Mouse (Mus musculus): ENCODE measurements around the gene Morc3.
"Not testable (repeated sequence)": the region's sequence is repeated elsewhere in the genome, so short reads cannot be mapped to it uniquely, and the experiment has no call there.

Gene Morc3

DNA sequence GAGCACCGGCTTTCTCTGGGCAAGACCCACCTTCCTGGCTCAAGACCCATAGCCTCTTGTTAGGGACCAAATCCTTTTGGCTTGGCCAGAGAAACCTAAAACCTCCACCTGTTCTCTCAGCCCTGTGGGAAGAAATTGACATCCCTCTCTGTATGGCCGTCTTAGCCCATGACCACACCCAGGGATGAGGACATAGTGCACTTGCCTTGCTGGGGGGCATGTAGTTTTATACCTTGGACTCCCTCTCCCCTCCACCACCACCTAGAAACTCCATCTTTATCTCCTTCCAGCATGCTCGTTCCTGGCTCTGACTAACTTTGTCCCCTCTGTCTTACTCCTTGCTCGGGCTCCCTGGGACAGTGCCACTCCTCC, 12.6 kb upstream of the Morc3 start:
- DNase-seq (ENCODE audit: low spot score): no peak

DNA sequence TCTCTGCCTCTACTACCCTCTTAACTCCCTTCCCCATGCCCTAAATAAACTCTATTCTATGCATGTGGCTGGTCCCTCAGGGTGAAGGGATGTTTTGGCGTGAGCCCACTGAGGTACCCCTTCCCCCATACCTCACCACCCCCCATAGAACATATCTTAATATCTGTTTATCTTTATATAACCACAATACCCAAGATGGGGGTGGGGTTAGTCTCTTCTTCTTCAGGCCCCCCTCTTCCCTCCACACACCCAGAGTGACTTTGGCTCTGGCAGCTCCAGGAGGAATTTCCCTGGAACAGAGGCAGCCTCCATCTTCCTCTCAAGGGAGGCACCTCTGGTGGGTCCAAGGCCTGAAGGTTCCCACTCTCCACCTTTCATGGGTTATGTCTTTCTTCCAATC, 11.9 kb upstream of the Morc3 start:
- no peak for DNase-seq (ENCODE audit: low spot score)

DNA sequence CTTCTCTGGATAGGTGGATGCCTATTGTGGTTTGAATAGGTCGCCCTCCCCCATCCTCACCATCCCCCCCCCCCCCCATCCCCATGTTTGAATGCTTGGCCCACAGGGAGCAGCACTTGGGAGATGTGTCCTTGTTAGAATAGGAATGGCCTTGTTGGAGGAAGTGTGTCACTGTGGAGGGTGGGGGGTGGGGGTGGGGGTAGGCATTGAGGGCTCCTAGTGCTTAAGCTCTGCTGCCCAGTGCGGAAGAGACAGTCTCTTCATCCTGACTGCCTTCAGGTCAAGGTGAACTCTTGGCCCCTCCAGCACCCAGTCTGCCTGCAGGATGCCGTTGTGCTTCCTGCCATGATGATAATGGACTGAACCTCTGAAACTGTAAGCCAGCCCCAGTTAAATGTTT, 10.2 kb upstream of the Morc3 start:
- no peak for DNase-seq (ENCODE audit: low spot score)

DNA sequence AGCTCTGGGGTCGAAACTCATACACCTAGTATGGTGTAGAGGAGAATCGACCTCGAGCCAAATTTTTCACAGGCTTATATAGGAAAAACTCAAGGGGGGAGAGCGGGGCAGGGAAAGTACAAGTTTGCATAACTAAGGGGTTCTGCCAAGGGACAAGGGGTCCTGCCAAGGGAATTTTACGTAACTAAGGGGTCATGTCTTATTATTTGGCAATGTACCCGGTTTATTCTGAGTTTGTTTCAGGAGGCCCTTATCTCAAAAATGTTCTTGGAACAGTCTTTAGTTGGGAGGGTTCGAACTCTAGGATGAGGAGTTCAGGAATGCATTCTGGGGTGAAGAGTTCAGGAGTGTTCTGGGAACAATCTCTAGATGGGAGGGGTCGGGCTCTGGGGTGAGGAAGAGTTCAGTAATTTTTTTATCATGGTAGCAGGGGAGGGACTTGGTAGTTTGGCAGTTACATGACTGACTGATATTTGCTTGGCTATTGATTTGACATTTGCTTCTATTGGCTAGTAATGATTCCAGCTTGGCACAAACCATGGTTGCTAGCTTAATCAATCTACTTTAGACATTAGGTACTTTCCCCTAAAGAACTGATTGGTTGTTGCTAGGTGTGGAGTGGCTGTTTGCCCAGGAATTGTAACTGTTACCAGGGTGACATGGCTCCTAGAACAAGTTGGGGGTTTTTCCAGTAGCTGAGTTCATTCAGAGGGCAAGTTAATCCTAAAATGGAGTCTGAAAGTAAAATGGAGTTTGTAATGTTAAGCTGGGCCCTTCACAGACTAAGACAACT, 9.3 kb upstream of the Morc3 start:
- not testable (repeated sequence) for DNase-seq (ENCODE audit: low spot score)

DNA sequence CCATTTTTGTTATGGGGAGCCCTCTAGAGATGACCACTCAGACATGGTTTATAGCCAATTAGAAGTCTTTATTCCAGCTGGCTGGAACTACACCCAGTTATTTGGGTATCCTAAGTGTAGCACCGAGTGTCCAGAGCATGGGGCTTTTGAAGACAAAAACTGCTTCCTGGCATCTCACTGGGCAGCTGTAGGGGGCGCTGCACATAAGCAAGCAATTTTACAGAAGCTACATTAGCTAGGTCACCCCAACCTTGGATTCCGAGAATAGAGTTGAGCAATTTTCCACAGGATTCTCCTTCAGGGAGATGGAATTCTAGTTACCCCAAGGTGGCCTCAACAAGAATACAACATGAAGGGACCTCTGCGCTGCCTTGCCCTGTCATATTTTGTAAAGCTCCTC, 7.1 kb upstream of the Morc3 start:
- DNase-seq (ENCODE audit: low spot score): no peak

DNA sequence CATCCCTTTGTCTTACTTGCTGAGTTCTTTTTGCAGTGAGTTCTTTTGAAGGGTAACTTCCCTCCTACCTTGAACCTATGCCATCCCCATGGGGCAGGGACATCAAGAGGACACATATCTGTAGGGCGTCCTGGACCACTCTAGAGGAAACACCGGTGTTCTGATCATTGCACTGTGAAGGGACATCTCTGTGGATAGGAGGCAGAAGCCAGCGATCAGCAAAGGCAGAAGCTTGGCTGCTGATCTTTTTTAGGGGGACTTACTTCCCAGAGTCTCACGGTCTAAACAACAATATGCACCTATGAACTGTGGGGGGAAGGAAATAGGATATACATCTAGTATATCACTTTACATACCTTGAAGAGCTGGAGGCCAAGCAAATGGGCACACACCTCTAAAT, 6.5 kb upstream of the Morc3 start:
- DNase-seq (ENCODE audit: low spot score): no peak

DNA sequence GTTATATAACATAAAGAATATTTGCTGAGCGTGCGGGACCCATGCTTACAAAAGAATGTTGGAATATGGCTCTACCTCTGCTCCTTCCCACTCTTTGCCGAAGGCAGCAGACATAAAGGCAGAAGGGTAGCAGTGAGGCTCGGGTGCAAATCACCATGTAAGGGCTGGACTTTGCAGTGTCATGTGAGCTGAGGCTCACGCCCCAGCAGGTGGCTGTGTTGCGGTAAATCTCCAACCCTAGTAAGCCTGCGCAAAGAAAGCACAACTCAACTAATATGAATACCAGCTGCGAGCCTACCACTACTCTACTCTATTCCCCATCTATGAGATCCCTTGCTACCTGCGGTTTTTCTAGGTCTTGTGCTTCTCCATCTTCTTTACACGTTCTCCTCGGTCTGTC, 5.9 kb upstream of the Morc3 start:
- no peak for DNase-seq (ENCODE audit: low spot score)

DNA sequence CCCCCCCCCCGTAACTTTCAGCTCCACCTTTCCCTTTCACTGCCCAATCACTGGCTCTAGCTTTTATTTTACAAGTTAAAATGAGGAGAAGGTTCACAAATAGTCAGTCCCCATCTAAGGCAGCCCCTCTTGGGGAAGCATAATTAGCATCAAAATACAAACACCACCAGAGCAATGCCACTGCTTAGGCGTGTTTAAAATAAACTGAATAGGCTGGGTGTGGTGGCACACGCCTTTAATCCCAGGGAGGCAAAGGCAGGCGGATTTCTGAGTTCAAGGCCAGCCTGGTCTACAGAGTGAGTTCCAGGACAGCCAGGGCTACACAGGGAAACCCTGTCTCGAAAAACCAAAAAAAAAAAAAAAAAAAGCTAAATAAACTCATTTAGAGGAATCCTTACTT, 5.4 kb upstream of the Morc3 start:
- not testable (repeated sequence) for DNase-seq (ENCODE audit: low spot score)

DNA sequence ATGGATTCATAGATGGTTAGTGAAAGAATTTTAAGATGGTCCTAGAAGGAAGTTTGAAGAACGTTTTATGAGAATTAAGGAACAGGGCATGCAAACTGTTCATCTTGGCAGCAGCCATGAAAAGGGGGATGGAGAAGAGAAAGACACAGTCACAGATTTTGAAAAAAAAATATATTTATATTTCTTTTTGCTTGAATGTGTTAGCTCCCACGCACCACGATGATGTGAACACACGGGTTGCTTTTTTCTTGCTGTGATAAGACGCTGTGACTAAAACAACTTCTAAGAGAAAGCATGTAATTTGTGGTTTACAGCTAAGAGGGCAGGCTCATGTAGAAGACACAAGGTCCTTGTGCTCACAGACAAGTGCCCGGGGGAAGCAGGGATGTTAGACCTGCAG, 5.0 kb upstream of the Morc3 start:
- DNase-seq (ENCODE audit: low spot score): no peak

DNA sequence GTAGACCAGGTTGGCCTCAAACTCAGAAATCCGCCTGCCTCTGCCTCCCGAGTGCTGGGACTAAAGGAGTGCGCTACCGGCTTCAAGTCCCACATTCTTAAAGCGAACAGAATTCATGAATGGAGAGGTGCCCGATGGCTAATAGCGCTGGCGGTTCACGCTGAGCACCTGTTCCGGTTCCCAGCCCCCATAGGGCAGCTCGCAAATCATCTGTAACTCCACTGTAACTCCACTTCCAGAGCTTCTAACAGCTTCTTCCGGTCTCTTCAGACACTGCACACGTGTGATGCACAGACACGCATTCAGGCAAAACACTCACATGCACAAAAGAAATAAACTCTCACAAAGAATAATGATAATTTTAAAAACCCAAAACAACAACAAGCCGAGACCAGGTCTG, 2.4 kb upstream of the Morc3 start:
- no peak for DNase-seq (ENCODE audit: low spot score)

DNA sequence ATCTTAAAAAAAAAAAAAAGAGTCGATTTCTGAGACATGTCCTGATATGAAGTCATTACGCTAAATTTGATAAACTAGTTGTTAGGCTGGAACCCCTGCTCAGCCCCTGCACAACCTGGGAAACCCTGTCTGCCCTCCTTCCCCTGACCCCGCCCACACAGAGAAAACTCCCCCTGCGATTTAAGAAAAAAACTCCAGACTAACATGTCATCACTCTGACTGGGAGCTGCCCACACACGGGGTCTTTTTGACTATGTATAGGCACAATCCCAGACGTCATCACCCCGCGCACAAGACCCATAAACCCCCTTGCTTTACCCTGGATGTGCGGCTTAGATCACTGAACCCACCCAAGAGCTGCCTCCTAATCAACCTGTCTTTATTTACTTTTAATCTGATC, 1.9 kb upstream of the Morc3 start:
- DNase-seq (ENCODE audit: low spot score): no peak

DNA sequence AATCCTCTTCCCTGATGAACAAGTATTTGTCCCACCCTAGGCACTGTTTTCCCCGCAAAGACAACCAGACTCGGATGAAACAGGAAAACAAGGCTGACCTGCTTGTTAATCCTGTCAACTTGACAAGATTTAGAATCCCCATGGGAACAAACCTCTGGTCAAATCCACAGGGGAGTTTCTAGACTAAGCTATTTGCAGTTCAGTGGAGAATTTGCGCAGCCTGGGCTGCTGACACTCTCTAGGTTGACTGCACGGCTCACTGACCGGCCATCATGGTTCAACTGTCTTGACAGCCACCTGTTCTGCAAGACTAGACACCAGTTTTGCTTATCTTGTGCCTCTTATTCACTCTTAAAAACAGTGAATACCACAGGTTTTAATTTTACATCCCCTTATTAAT, 1.0 kb upstream of the Morc3 start:
- no peak for DNase-seq (ENCODE audit: low spot score)

DNA sequence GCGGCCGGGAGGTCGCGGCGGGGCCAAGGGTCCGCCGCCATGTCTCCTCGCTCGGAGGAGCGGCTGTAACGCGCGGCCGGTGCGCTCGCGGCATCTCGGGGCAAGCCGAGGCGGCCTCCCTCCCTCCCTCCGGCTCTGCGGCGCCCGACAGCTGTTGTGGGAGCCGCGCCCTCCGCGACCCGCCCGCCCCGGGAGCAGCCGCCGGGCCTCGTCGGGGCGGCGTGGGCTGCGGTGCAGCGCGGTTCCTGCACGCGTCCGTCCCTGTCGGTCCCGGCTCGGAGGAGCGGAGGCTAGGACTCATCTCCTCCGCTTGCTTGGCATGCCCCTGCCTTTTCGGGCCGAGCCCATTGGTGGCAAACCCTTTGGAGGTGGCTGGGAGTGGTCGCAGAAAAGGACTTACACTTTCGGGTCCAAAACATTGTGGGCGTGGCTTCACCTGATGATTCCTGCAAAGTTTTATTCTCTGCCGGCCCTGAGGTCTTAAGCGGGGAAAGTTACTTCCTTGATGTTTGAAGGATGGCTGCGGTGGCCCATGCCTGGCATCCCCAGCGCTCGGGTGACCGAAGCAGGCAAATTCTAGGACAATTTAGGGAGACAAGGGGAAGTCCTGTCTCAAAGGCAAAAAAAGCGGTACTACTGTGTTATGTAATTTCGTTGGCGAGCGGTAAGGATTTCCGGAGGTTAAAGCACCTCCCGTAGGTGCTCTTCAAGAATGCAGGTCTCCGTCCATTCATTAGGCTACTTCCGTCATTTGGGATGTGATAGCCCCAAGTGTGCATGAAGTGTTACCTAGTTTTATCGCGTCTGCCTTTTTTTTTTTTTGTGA, 743 bp downstream of the Morc3 start:
- no peak for DNase-seq (ENCODE audit: low spot score)

DNA sequence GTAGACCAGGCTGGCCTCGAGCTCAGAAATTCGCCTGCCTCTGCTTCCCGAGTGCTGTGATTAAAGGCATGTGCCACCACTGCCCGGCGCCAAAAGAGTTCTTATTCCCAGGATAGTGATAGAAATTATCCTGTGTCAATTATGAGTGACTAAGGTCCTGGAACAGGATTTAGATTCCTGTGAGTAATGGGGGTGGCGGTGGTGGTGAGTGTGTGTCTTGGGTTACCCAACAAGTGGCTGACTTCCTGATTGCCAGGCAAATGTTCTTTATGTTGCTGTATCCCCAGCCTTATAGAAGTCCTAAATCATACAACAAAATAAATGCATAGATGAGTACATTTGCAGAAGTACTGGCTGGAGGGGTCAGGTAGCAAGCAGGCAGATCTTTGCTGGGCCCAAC, 1.6 kb downstream of the Morc3 start:
- DNase-seq (ENCODE audit: low spot score): no peak

DNA sequence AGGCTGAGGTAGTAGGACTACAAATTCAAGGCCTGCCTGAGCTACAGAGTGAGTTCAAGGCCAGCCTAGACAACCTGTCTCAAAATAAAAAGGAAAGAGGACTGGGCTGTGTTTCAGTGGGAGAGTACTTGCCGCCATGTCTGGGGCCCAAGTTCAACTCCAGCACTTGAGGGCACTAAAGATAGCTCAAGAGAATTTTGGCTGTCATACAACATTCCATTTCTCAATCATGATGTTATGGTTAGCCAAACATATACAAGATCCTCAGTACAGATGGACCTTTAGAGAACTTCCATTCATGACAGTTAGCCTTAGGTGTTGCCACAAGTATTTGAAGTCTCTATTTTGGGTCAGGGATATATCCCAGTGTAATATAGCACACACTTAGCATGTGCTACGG, 2.2 kb downstream of the Morc3 start:
- DNase-seq (ENCODE audit: low spot score): no peak

DNA sequence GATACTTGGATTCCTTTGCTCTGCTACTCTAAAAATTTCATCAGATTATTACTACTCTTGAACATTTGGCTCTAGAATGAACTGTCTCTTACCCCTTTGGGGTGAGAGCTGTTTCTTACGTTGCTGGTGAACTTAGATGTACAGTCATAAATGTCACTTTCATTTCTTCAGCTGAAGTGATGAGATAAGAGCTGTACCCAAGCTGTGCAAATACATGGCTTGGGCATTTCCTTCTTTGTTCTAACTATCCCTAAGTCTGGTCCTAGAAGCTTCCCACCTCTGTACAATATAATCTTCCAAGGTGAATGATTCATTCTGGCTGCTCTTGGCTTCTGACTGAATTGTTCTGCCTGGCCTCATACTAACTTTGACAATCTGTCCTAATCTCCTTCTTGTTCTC, 7.1 kb downstream of the Morc3 start:
- no peak for DNase-seq (ENCODE audit: low spot score)

DNA sequence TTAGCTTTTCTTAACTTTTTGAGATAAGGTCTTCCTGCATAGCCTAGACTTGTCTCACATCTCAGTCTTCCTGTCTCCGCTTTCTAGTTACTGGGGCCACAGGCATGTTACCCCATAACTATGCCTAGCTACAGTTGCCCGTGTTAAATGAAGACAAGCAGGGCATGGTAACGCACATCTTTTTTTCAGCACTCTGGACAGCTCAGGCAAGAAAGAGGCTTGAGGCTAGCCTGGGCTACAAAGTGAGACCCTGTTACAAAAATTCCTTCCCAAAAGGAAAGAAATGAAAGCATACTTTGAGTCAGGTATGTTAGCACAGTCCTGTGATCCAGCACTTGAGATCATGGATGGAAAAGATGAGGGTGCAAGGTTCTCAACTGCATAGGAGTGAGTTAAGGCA, 18.6 kb downstream of the Morc3 start:
- no peak for DNase-seq (ENCODE audit: low spot score)

DNA sequence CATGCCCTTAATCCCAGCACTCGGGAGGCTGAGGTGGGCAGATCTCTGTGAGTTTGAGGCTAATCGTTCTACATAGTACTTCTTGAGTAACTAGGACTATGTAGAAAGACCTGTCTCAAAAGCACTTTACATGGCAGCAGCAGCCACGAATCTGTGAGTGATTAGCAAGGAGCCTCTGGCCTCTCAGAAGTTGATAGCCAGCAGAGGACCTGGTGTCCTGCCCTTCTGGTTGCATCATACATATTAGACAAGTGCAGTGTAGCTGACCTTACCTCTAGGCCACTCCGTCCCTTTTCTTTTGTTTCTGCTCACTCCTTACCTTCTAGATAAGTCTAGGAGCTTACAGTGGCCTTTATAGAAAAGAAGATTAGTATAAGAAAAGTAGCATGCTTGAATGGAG, 28.0 kb downstream of the Morc3 start:
- DNase-seq (ENCODE audit: low spot score): no peak

DNA sequence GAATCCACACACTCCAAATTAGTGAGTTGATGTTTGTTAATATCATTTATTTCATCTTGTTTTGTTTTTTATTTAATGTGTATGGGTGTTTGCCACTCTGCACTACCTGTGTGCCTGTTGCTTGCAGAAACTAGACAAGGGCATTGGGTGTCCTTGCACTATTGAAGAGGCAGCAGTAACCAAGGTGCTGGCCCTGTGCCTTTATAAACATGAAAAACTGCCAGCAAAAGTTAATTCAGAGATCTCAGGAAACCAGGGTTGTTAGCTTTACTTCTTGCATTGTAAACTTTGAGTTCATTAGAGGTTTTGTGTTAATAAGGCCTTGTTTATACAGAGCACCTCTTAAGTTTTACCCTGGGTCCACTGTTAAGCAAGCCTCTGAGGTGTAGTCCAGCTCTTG, 28.8 kb downstream of the Morc3 start:
- no peak for DNase-seq (ENCODE audit: low spot score)

DNA sequence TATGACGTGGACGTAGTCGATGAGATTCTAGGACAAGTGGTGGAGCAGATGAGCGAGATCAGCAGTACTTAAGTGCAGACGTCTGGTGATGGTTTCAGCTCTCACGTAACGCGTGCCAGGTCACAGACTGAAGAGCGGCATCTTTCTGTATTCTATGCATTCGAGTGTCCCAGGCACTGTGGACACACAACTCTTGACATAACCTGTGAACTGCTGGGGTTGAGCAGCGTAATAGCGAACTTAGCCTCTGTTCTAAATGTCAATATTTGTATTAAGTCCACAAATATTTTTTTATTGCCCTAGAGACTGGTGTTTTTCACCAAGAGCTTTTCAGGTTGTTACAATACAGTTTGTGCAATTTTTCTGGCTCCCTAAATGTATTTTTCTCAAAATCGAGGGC, 42.9 kb downstream of the Morc3 start:
- DNase-seq (ENCODE audit: low spot score): no peak

DNA sequence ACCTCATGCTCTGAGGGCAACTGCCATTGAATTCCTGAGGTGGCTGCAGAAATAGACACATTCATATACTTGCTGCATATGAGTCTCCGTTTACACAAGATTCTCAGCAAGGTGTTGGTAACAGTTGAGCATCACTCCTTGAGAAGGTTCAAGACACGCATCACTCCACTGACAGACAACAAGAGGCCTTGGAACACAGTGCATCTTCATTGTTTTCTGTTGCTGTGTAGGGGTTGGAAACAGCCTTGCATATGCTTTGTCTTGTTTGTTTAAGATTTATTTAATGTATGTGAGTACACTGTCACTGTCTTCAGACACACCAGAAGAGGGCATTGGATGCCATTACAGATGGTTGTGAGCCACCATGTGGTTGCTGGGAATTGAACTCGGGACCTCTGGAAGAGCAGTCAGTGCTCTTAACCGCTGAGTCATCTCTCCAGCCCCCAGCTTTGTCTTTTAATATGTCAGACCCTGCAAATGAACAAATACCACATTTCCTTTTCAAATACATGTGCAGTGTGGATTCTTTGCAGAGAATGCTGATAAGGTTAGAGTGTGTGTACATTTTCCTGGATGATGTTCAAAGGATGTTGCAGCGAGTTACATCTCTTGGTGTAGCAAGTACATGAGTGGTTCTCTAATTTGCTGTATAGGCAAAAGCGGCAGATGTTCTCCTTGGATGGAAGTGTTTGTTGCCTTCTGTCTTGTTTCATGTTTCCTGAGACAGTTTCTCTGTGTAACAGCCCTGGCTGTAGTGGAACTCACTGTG, 45.9 kb downstream of the Morc3 start:
- no peak for DNase-seq (ENCODE audit: low spot score)

DNA sequence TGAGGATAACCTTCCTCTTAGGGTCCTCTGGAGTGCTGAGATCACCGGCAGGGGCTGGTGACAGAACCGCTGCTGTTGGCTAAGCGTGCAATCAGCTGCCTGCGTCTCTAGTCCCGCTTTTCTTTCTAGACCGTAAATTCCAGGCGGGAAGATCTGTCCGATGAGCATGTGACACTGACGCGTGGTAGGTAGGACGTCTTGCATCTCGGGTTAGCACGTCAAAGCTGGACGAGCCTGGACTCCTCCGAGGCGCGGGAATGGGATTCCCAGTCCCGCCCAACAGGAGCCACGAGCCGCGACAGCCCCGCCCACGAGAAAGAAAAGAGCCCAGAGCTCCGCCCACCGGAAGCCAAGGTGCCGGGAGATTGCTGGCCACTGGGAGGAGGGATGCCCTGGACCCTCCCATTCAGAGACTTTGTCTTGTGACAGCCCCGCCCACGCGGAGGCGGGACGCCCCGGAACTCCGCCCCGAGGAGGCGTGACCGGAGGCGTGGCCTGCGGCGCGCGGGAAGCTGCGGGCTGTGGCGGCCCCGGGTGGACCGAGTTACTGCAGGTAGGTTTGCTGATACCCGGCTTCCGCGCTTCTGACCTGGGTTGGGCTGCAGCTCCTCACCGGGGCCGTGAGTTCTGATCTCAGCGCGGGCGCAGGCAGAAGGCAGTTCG, 51.6 kb downstream of the Morc3 start, which contains the start of gene Chaf1b:
Gene Chaf1b (plus strand): TSS at position 479 of the 663 bp plus-strand sequence.
- DNase-seq (ENCODE audit: low spot score): peak; percentile 92

Data from left cerebral cortex, adult 11 months (tissue).